Mouse (Mus musculus) brain, embryonic 14.5 days (tissue): ENCODE data around the gene Tmem87b.

ENCODE experiments used
- CTCF ChIP-seq: fragments of 200-500 bp; IDR thresholded peaks from 2 replicates; pipeline ENCODE4 v1.5.1; 2012; ENCODE audit warnings: inconsistent platforms, mild to moderate bottlenecking, moderate library complexity, borderline replicate concordance; ENCODE audit not compliant: insufficient read depth, insufficient read length; ENCODE audit errors: extremely low read depth
- POLR2A ChIP-seq: fragments of 200-500 bp; IDR thresholded peaks from 2 replicates; pipeline ENCODE4 v1.6.1; 2012; ENCODE audit warnings: mild to moderate bottlenecking, inconsistent platforms, borderline replicate concordance; ENCODE audit not compliant: poor library complexity, insufficient read depth, insufficient read length, severe bottlenecking; ENCODE audit errors: extremely low read depth

GRCm38 (mm10) chr2:128787805-128788204 is 30.1 kb upstream of the Tmem87b start:
- TF ChIP-seq CTCF: no peak
- no peak for TF ChIP-seq POLR2A
